Mouse (Mus musculus) erythroblast, embryonic 14.5 days (primary cell): ENCODE data around the gene Polg. TPM values are rescaled to one million over a fixed set of nuclear protein-coding genes. Genes with fewer than 3 reads are reported as not detected.
A peak's percentile ranks its signal among the peaks of the same experiment; 100 is the strongest.

ENCODE experiments used
- H3K27me3 ChIP-seq: 2 replicates; pipeline ENCODE4 v1.6.1; 2012; ENCODE audit warnings: inconsistent platforms; ENCODE audit not compliant: control insufficient read depth
- H3K36me3 ChIP-seq: 2 replicates; pipeline ENCODE4 v1.6.1; 2012; ENCODE audit warnings: mild to moderate bottlenecking, inconsistent platforms; ENCODE audit not compliant: control insufficient read depth
- H3K4me1 ChIP-seq: 2 replicates; pipeline ENCODE4 v1.6.1; 2012; ENCODE audit warnings: inconsistent platforms; ENCODE audit not compliant: control insufficient read depth
- H3K4me3 ChIP-seq: replicated peaks from 2 replicates; pipeline ENCODE3; 2012; ENCODE audit warnings: moderate library complexity, mild to moderate bottlenecking, inconsistent platforms
- H3K9me3 ChIP-seq: 2 replicates; pipeline ENCODE4 v1.6.1; 2012; ENCODE audit warnings: low read length, inconsistent platforms, mixed read lengths; ENCODE audit not compliant: control insufficient read depth
- GATA1 ChIP-seq: IDR thresholded peaks from 2 replicates; pipeline ENCODE4 v1.6.1; 2012; ENCODE audit warnings: low read length, inconsistent platforms, mixed read lengths
- TAL1 ChIP-seq: IDR thresholded peaks from 3 replicates; pipeline ENCODE4 v1.6.1; 2012; ENCODE audit warnings: low read length, inconsistent platforms, mixed read lengths
- polyA plus RNA-seq: library from polyadenylated mRNA; stranded (reverse); fragments of >175 nt; gene quantifications from 2 replicates; pipeline ENCODE4 v1.2.3, GENCODE M21; 2012

The Polg gene
- polyA plus RNA-seq, 1 experiment, result 1.5 TPM

- TF ChIP-seq TAL1, result no peak
- no peak for TF ChIP-seq GATA1
- no peaks in the 10 kb centered on the region for H3K36me3 ChIP-seq
These were observed 4.6 kb upstream of the Polg start for GRCm38 (mm10) chr7:79470718-79471117.

DNA sequence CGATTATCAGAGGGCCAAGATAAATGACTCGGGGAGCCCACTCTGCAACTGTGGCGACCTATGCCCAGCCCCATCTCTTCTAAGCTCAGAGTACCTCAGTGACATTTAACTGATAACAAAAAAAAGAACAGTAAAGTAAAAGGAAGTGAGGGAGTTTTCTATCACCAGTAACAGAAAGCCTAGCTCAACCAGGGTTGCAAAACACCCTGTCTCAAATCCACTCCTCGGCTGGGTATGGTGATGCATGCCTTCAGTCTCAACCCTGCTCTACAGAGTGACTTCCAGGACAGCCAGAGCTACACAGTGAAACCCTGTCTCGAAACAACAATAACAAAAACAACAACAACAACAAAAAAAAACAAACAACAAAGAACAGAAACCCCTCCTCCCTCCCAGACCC is 3.6 kb upstream of the Polg start:
- H3K27me3 ChIP-seq, result peaks cover 35% of the 10 kb centered on the region
- TF ChIP-seq TAL1 (no peak), GATA1 (no peak)
- H3K9me3 ChIP-seq, result no peaks in the 10 kb centered on the region
- peaks cover 32% of the 10 kb centered on the region for H3K4me1 ChIP-seq
- peaks cover 2% of the 10 kb centered on the region for H3K36me3 ChIP-seq
- no peak overlapping the region for H3K4me3 ChIP-seq

More at GRCm38 (mm10) chr7:79470718-79471117, 4.6 kb upstream of the Polg start:
- Histone ChIP-seq H3K9me3 (no peaks in the 10 kb centered on the region), H3K4me3 (no peak overlapping the region), H3K4me1 (peaks cover 23% of the 10 kb centered on the region), H3K27me3 (peaks cover 35% of the 10 kb centered on the region)

DNA sequence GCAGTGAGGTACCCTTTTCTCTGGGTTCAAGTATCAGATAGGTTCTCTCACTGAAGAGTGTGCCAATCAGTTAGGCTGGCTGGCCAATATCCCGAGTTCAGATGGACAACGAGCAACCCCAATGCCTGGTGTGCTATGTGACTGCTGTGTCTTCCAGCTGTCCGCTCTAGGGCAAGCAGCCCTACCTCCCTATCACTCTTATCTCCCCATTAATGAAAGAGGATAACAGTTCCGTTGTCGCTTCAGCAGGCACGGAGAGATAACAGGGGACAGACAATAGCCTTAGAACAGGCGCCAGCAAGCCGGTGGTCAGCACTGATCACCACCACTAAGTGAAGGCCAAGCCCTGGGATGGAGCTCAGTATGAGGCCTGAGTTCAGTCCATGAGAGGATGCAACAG is 2.8 kb upstream of the Polg start:
- Histone ChIP-seq H3K27me3 (peaks cover 35% of the 10 kb centered on the region), H3K4me3 (no peak overlapping the region), H3K9me3 (no peaks in the 10 kb centered on the region), H3K36me3 (peaks cover 10% of the 10 kb centered on the region), H3K4me1 (peaks cover 40% of the 10 kb centered on the region)
- TF ChIP-seq TAL1 (no peak), GATA1 (no peak)

DNA sequence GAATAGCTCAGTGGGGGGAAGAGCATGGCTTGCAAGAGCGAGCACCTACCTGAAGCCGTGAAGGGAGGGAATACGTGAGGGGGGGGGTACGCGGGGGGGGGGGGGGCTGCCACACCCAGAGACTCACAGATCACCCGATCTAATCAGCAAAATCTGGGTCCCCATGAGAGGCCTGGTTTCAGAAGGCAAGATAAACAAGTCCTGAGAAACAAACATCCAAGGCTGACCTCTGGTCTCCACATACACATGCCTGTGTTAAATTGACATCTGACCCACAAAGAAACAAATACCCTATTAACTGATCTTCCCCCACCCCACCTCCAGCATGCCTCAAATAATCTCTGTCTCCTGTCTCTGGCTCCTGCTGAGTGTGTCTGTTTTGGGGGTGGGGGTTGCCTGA is 1.8 kb upstream of the Polg start:
- Histone ChIP-seq H3K36me3 (peaks cover 18% of the 10 kb centered on the region), H3K4me1 (peaks cover 47% of the 10 kb centered on the region), H3K9me3 (no peaks in the 10 kb centered on the region), H3K27me3 (peaks cover 35% of the 10 kb centered on the region), H3K4me3 (no peak overlapping the region)
- TF ChIP-seq TAL1 (no peak), GATA1 (no peak)

GRCm38 (mm10) chr7:79465461-79466044 is 609 bp downstream of the Polg start:
- H3K4me1 ChIP-seq, result peaks cover 49% of the 10 kb centered on the region
- H3K36me3 ChIP-seq, result peaks cover 39% of the 10 kb centered on the region
- TF ChIP-seq GATA1 (no peak), TAL1 (no peak)
- H3K27me3 ChIP-seq, result peaks cover 35% of the 10 kb centered on the region
- H3K9me3 ChIP-seq, result no peaks in the 10 kb centered on the region
- H3K4me3 ChIP-seq, result peak overlapping the region; percentile 85

GRCm38 (mm10) chr7:79464776-79465420 is 1.3 kb downstream of the Polg start:
- Histone ChIP-seq H3K4me1 (peaks cover 49% of the 10 kb centered on the region), H3K27me3 (peaks cover 35% of the 10 kb centered on the region), H3K36me3 (peaks cover 45% of the 10 kb centered on the region), H3K9me3 (no peaks in the 10 kb centered on the region), H3K4me3 (peak overlapping the region; percentile 85)
- TF ChIP-seq TAL1 (no peak), GATA1 (no peak)

DNA sequence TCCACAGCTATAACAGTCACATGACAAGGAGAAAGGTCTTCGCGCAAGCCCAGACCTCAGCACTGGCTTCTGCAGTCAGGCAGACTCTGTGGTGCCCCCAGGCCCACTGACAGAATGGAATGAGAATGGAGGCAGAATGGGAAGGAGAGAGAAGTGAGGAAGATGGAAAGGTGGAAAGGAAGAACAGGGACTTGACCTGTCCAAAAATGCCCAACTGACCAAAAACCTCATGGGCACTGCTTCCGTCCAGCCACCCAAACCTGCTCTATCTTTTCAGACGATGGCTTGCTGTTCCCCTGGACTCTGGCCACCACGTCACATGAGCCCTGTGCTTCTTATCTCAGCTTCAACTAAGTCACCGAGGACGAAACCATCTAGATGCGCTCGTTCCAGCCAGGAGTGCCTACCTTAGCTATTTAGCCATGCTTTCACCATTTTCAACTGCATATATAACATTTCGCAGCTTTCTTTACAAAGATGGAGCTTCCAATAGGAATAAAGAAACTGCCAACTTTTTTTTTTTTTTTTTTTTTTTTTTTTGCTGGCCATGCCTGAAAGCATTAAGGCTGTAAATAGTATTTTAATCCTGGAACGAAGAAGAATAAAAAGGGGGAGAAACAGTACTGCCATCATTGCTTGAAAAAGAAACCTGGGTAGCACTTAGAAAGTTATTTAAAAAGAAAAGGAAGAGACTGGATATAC is 2.6 kb downstream of the Polg start:
- no peak for TF ChIP-seq TAL1
- no peak for TF ChIP-seq GATA1
- H3K4me3 ChIP-seq, result no peak overlapping the region
- H3K4me1 ChIP-seq, result peaks cover 42% of the 10 kb centered on the region
- peaks cover 28% of the 10 kb centered on the region for H3K27me3 ChIP-seq
- peaks cover 59% of the 10 kb centered on the region for H3K36me3 ChIP-seq
- no peaks in the 10 kb centered on the region for H3K9me3 ChIP-seq

- TF ChIP-seq GATA1 (no peak), TAL1 (no peak)
- H3K36me3 ChIP-seq, result peaks cover 77% of the 10 kb centered on the region
These were observed 4.4 kb downstream of the Polg start for GRCm38 (mm10) chr7:79461721-79462120.

DNA sequence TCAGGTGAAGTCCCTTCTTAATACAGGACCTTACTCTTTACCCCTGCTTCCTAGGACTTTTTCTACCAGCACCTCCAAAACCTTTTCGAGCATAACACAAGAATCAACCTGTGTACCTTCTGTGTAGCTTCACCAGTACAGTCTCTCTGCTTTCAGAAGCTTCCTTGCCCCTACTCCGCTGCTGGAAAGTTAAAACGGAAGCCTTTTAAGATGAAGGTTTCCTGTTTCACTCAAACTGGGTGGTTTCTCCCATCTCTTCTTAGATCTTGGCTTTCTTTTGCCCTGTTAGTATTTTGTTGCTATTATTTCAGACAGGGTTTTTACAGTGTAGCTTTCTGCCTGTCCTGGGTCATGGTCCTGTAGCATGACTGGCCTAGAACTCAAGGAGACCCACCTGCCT is 18.7 kb downstream of the Polg start:
- Histone ChIP-seq H3K4me1 (no peaks in the 10 kb centered on the region), H3K9me3 (no peaks in the 10 kb centered on the region), H3K27me3 (no peaks in the 10 kb centered on the region), H3K4me3 (no peak overlapping the region), H3K36me3 (peaks cover 100% of the 10 kb centered on the region)
- TF ChIP-seq TAL1 (no peak), GATA1 (no peak)

More at GRCm38 (mm10) chr7:79461721-79462120, 4.4 kb downstream of the Polg start:
- Histone ChIP-seq H3K4me3 (no peak overlapping the region), H3K27me3 (peaks cover 10% of the 10 kb centered on the region), H3K4me1 (peaks cover 34% of the 10 kb centered on the region), H3K9me3 (no peaks in the 10 kb centered on the region)
